Mouse (Mus musculus): Measurements from ENCODE around the gene Atp10b. TPM values are rescaled to one million over a fixed set of nuclear protein-coding genes. Genes with fewer than 3 reads are reported as not detected.

Gene Atp10b
- polyA plus RNA-seq, 1 experiment from 2014 or later = 1.2 TPM

GRCm38 (mm10) chr11:43217021-43217420 lies 67.3 kb downstream of the Atp10b start:
- Histone ChIP-seq H3K4me2 (replicated peaks; ENCODE audit: low read depth, low read length) (no peak overlapping the region), H3K9ac (ENCODE audit: low read depth, low read length) (no peak overlapping the region), H3K9me3 (ENCODE audit: control insufficient read depth, low read length) (no peaks in the 10 kb centered on the region), H3K4me3 (ENCODE audit: low read length) (no peak overlapping the region), H3K36me3 (ENCODE audit: control insufficient read depth, insufficient read depth, low read length) (no peaks in the 10 kb centered on the region), H3K4me1 (ENCODE audit: control insufficient read depth, insufficient read depth, low read length) (no peaks in the 10 kb centered on the region), H3K27me3 (ENCODE audit: control insufficient read depth, insufficient read depth, low read length) (no peaks in the 10 kb centered on the region), H3K27ac (ENCODE audit: low read depth, low read length) (no peak overlapping the region)
- WGBS = 71% methylated on average over 4 of the region's 4 CpGs
- no peak for ATAC-seq (ENCODE audit: low FRiP score, low TSS enrichment)

GRCm38 (mm10) chr11:43230231-43230630 lies 80.6 kb downstream of the Atp10b start:
- no peak overlapping the region for H3K27ac ChIP-seq (ENCODE audit: low read depth, low read length)
- no peaks in the 10 kb centered on the region for H3K9me3 ChIP-seq (ENCODE audit: control insufficient read depth, low read length)
- no peaks in the 10 kb centered on the region for H3K4me1 ChIP-seq (ENCODE audit: control insufficient read depth, insufficient read depth, low read length)
- H3K4me3 ChIP-seq (ENCODE audit: low read length) = no peak overlapping the region
- no peak for ATAC-seq (ENCODE audit: low FRiP score, low TSS enrichment)
- no peak overlapping the region for H3K9ac ChIP-seq (ENCODE audit: low read depth, low read length)
- 94% methylated on average over 6 of the region's 6 CpGs for WGBS
- no peak overlapping the region for H3K4me2 ChIP-seq (replicated peaks; ENCODE audit: low read depth, low read length)
- H3K36me3 ChIP-seq (ENCODE audit: control insufficient read depth, insufficient read depth, low read length) = no peaks in the 10 kb centered on the region
- no peaks in the 10 kb centered on the region for H3K27me3 ChIP-seq (ENCODE audit: control insufficient read depth, insufficient read depth, low read length)

GRCm38 (mm10) chr11:43232073-43232472 lies 82.4 kb downstream of the Atp10b start:
- Histone ChIP-seq H3K9ac (ENCODE audit: low read depth, low read length) (no peak overlapping the region), H3K36me3 (ENCODE audit: control insufficient read depth, insufficient read depth, low read length) (no peaks in the 10 kb centered on the region), H3K4me3 (ENCODE audit: low read length) (no peak overlapping the region), H3K27ac (ENCODE audit: low read depth, low read length) (no peak overlapping the region), H3K4me2 (replicated peaks; ENCODE audit: low read depth, low read length) (no peak overlapping the region), H3K27me3 (ENCODE audit: control insufficient read depth, insufficient read depth, low read length) (no peaks in the 10 kb centered on the region), H3K9me3 (ENCODE audit: control insufficient read depth, low read length) (no peaks in the 10 kb centered on the region), H3K4me1 (ENCODE audit: control insufficient read depth, insufficient read depth, low read length) (no peaks in the 10 kb centered on the region)
- 86% methylated on average over 7 of the region's 7 CpGs for WGBS
- no peak for ATAC-seq (ENCODE audit: low FRiP score, low TSS enrichment)

GRCm38 (mm10) chr11:43236360-43237039 lies 86.8 kb downstream of the Atp10b start:
- Histone ChIP-seq H3K36me3 (ENCODE audit: control insufficient read depth, insufficient read depth, low read length) (no peaks in the 10 kb centered on the region), H3K4me2 (replicated peaks; ENCODE audit: low read depth, low read length) (no peak overlapping the region), H3K9me3 (ENCODE audit: control insufficient read depth, low read length) (no peaks in the 10 kb centered on the region), H3K9ac (ENCODE audit: low read depth, low read length) (no peak overlapping the region), H3K27me3 (ENCODE audit: control insufficient read depth, insufficient read depth, low read length) (no peaks in the 10 kb centered on the region), H3K4me1 (ENCODE audit: control insufficient read depth, insufficient read depth, low read length) (no peaks in the 10 kb centered on the region), H3K4me3 (ENCODE audit: low read length) (no peak overlapping the region), H3K27ac (ENCODE audit: low read depth, low read length) (no peak overlapping the region)
- WGBS = 87% methylated on average over 8 of the region's 8 CpGs
- ATAC-seq (ENCODE audit: low FRiP score, low TSS enrichment) = no peak

GRCm38 (mm10) chr11:43239804-43240203 lies 90.1 kb downstream of the Atp10b start:
- no peaks in the 10 kb centered on the region for H3K36me3 ChIP-seq (ENCODE audit: control insufficient read depth, insufficient read depth, low read length)
- 94% methylated on average over 8 of the region's 8 CpGs for WGBS
- no peak overlapping the region for H3K27ac ChIP-seq (ENCODE audit: low read depth, low read length)
- ATAC-seq (ENCODE audit: low FRiP score, low TSS enrichment) = no peak
- H3K9ac ChIP-seq (ENCODE audit: low read depth, low read length) = no peak overlapping the region
- no peak overlapping the region for H3K4me2 ChIP-seq (replicated peaks; ENCODE audit: low read depth, low read length)
- H3K4me1 ChIP-seq (ENCODE audit: control insufficient read depth, insufficient read depth, low read length) = no peaks in the 10 kb centered on the region
- no peaks in the 10 kb centered on the region for H3K9me3 ChIP-seq (ENCODE audit: control insufficient read depth, low read length)
- no peaks in the 10 kb centered on the region for H3K27me3 ChIP-seq (ENCODE audit: control insufficient read depth, insufficient read depth, low read length)
- no peak overlapping the region for H3K4me3 ChIP-seq (ENCODE audit: low read length)

- no peak overlapping the region for H3K9ac ChIP-seq (ENCODE audit: low read depth, low read length)
- no peaks in the 10 kb centered on the region for H3K27me3 ChIP-seq (ENCODE audit: control insufficient read depth, insufficient read depth, low read length)
- WGBS = 22% methylated on average over 6 of the region's 6 CpGs
- H3K9me3 ChIP-seq (ENCODE audit: control insufficient read depth, low read length) = no peaks in the 10 kb centered on the region
- no peaks in the 10 kb centered on the region for H3K4me1 ChIP-seq (ENCODE audit: control insufficient read depth, insufficient read depth, low read length)
- no peaks in the 10 kb centered on the region for H3K36me3 ChIP-seq (ENCODE audit: control insufficient read depth, insufficient read depth, low read length)
- H3K27ac ChIP-seq (ENCODE audit: low read depth, low read length) = no peak overlapping the region
- H3K4me2 ChIP-seq (replicated peaks; ENCODE audit: low read depth, low read length) = no peak overlapping the region
- ATAC-seq (ENCODE audit: low FRiP score, low TSS enrichment) = peak; percentile 51; the same call in 1 of the 2 replicates
- no peak overlapping the region for H3K4me3 ChIP-seq (ENCODE audit: low read length)
Observed at GRCm38 (mm10) chr11:43253034-43253433, 103.4 kb downstream of the Atp10b start.

GRCm38 (mm10) chr11:43255262-43255661 lies 105.6 kb downstream of the Atp10b start:
- H3K9ac ChIP-seq (ENCODE audit: low read depth, low read length) = no peak overlapping the region
- no peak overlapping the region for H3K4me2 ChIP-seq (replicated peaks; ENCODE audit: low read depth, low read length)
- H3K4me3 ChIP-seq (ENCODE audit: low read length) = no peak overlapping the region
- no peaks in the 10 kb centered on the region for H3K9me3 ChIP-seq (ENCODE audit: control insufficient read depth, low read length)
- H3K4me1 ChIP-seq (ENCODE audit: control insufficient read depth, insufficient read depth, low read length) = no peaks in the 10 kb centered on the region
- H3K36me3 ChIP-seq (ENCODE audit: control insufficient read depth, insufficient read depth, low read length) = no peaks in the 10 kb centered on the region
- H3K27me3 ChIP-seq (ENCODE audit: control insufficient read depth, insufficient read depth, low read length) = no peaks in the 10 kb centered on the region
- no peak overlapping the region for H3K27ac ChIP-seq (ENCODE audit: low read depth, low read length)
- whole genome bisulfite sequencing = 83% methylated on average over 4 of the region's 4 CpGs
- ATAC-seq (ENCODE audit: low FRiP score, low TSS enrichment) = no peak

GRCm38 (mm10) chr11:43257291-43257690 lies 107.6 kb downstream of the Atp10b start:
- no peaks in the 10 kb centered on the region for H3K4me1 ChIP-seq (ENCODE audit: control insufficient read depth, insufficient read depth, low read length)
- 0 out of 2 replicates have a peak overlapping the region, but pooled peaks have one; percentile 37 for H3K27ac ChIP-seq (ENCODE audit: low read depth, low read length)
- no peaks in the 10 kb centered on the region for H3K9me3 ChIP-seq (ENCODE audit: control insufficient read depth, low read length)
- no peak overlapping the region for H3K4me2 ChIP-seq (replicated peaks; ENCODE audit: low read depth, low read length)
- ATAC-seq (ENCODE audit: low FRiP score, low TSS enrichment) = peak; percentile 64; the same call in 1 of the 2 replicates
- no peak overlapping the region for H3K9ac ChIP-seq (ENCODE audit: low read depth, low read length)
- H3K4me3 ChIP-seq (ENCODE audit: low read length) = no peak overlapping the region
- H3K36me3 ChIP-seq (ENCODE audit: control insufficient read depth, insufficient read depth, low read length) = no peaks in the 10 kb centered on the region
- WGBS = 41% methylated on average over 3 of the region's 3 CpGs
- H3K27me3 ChIP-seq (ENCODE audit: control insufficient read depth, insufficient read depth, low read length) = no peaks in the 10 kb centered on the region

GRCm38 (mm10) chr11:43257781-43258180 lies 108.1 kb downstream of the Atp10b start:
- Histone ChIP-seq H3K27me3 (ENCODE audit: control insufficient read depth, insufficient read depth, low read length) (no peaks in the 10 kb centered on the region), H3K27ac (ENCODE audit: low read depth, low read length) (peak overlapping the region; percentile 37; the same call in 1 of the 2 replicates), H3K4me3 (ENCODE audit: low read length) (no peak overlapping the region), H3K4me2 (replicated peaks; ENCODE audit: low read depth, low read length) (no peak overlapping the region), H3K36me3 (ENCODE audit: control insufficient read depth, insufficient read depth, low read length) (no peaks in the 10 kb centered on the region), H3K9ac (ENCODE audit: low read depth, low read length) (no peak overlapping the region), H3K9me3 (ENCODE audit: control insufficient read depth, low read length) (no peaks in the 10 kb centered on the region), H3K4me1 (ENCODE audit: control insufficient read depth, insufficient read depth, low read length) (no peaks in the 10 kb centered on the region)
- WGBS = 41% methylated on average over 7 of the region's 7 CpGs
- peak; percentile 86 for ATAC-seq (ENCODE audit: low FRiP score, low TSS enrichment)
